Mouse (Mus musculus) cerebellum, adult 8-10 months (tissue): ENCODE data around the gene Madcam1.

ENCODE experiments used
- DNase-seq: peaks from one replicate; pipeline ENCODE4 v3.0.0; 2022

Gene Madcam1

DNA sequence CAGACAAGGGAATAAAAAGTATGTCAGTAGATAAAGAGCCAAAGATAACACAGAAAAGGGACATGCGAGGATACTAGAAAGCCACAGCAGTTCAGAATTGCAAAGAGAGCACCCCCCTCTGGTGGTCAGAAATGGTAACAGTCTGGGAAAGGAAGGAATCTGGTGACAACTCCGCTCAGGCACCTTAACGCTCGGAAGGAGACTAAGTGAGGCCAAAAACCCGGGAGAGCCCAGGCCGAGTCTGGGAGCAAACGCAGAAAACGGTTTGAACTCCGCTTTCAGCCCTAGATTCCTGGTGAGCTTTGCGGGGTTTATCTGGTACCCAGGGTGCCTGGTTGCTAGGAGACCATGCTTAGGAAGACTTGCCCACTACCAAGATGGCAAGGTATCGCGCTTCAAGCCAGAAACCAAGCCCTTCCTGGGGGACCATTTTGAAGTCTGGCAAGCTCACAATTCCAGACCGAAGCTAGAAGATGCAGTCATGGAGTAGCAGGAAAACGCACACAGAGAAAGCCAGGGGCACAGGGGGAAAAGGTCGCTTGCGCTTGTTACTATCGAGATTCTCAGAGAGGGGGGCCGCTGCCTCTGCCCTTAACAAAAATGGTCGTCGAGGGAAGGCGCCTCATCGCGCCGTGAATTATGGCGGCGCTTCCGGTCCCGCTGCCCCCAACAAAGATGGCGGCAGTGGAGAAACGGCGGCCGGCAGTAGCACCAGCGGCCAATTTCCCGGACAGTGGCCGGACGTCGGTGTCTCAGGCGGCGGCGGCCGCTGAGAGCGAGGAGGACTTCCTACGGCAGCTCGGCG is 4.6 kb downstream of the Madcam1 start, which contains the start of gene Tpgs1:
Gene Tpgs1, plus strand, starts transcription at position 599 of the 805 bp plus-strand sequence.
- peak; percentile 97 for DNase-seq

DNA sequence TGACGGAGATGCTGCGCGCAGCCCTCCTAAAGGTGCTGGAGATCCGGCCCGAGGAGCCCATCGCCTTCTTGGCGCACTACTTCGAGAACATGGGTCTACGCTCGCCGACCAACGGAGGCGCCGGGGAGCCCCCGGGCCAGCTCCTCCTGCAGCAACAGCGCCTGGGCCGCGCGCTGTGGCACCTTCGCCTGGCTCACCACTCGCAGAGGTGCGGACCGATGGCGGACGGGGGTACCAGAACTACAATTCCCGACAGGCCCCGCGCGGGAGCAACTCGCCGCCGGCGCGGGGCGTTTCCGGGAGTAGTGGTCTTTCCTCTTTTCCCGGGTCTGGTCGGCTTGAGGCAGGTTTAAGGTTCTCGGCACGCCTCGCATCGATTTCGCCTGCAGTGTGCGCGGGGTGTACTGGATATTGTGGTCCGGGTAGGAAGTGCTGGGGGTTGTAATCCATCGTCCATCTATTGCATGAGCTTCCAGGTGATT is 5.3 kb downstream of the Madcam1 start:
- DNase-seq = peak; percentile 77

DNA sequence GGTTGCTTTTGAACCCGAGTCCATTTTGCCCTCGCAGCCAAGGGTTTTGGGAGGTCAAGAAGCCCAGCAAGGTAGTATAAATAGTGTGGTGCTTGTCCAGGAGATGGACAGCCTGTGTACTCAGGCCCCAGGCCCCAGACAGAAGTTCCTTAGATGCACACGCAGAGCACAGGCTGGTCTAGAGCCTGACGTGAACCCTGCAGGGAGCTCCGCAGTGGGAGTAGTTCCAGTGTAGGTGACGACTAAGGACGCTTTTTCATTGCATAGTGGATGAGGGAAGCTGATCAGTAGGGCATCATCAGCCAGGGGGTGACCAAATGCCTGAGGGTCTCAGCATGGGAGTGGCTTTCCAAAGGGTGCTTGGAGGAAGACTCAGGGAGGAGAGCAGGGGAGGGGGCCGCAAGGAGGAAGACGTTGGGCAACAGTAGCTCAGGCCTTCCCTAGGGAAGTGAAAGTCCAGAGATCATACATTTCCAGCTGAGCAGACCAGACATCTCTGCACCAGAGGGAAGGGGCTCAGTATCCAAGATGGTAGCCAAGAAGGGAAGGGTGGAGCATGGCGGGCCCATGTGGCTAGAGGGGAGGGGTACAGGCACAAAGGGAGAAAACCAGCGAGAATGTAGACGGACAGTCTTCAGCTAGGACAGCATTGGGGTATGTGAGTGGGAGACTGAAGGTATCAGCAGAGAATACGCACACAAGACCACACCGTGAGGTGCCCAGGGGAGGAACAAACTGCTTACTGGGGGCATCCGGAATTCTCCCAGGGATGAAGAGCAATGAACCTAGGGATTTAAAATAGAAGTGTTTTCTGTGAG is 5.9 kb downstream of the Madcam1 start:
- DNase-seq = peak; percentile 44

DNA sequence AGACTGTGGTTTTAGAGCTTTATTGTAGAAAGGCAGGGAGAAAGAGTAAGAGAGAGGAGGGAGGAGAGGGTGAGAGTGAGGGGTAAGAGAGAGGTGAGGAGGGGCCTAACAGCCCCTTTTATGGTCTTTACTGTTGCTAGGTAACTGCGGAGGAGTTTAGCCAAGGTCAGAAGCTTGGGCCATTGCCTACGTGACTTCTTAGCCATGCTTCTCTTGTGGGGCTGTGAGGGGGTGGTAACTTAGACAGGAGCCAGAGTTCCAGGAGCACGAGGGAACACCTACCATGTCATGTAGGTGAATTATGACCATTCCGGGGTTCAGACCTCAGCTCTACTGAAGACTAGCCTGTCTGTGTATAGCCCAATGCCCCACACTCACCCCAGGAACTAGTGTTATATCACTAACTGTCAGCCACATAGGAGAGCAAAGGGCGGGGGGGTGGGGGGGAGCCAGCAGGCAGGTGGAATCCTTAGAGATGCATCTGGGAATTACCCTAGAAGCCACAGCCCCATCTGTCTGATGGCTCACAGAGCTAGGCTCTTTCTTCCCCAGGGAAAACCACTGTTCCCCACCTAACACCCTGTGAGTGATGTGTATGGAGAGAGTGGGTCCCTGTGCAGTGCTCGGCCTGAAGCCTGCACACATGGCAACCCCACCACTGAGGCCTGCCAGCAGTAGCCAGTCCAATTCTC is 7.2 kb downstream of the Madcam1 start:
- peak; percentile 10 for DNase-seq

DNA sequence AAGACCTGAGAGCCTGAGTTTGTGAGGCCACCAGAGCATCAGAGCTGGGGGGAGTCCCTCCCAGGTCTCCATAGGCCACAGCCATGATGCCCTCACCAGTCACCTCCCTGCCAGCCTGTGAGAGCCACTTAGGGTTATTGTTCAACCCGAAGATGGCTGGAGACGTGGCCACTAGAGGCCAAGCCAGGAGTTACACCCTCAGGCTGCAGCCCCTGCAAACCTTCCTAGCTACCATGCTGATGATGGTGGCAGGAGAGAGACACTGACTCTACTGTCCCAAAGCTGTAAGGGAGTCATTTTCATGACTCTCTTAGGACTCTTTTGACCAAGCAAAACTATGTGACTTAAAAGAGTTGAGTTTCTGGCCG is 7.7 kb downstream of the Madcam1 start:
- peak; percentile 16 for DNase-seq

DNA sequence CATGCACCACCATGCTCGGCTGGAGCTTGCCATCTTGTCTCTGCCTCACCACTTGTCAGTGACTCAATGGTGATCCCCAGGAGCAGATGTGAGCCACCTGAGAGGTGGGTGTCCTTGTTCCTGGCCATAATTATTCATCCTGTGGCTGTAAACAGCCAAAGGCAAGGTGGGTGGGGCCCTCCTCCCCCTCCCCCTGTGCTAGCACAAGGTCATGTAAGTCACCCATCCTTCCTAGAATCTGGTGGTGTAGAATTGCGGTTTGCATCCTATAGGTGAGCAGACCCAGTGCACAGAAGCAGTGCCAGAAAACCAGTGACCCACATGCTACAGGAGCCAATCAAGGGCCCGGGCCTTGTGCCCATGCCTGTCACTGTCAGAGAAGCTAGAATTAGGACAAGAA is 8.7 kb downstream of the Madcam1 start:
- peak; percentile 19 for DNase-seq

DNA sequence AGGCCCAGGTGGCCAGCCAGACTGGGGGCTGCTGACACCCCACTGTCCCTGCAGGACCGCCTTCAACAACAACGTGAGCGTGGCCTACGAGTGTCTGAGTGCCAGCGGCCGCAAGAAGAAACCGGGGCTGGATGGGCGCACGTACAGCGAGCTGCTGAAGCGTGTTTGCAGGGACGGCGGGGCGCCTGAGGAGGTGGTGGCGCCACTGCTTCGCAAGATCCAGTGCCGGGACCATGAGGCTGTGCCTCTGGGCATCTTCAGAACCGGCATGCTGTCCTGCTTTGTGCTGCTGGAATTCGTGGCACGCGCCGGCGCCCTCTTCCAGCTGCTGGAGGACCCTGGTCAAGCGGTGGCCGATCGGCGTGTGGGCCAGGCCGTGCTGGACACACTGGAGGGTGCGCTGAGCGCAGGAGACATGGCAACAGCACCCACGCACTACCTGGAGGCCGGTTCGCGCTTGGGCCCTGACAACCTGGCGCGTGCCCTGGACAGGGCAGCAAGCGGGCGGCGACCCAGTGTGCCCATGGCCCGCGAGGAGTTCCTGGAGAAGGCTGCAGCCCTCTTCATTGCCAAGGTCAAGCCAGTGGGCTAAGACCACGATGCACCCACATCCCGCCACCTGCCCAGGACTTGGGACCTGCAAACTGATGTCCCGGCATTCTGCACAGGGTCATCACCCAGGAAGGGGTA is 11.1 kb downstream of the Madcam1 start:
- DNase-seq = no peak

DNA sequence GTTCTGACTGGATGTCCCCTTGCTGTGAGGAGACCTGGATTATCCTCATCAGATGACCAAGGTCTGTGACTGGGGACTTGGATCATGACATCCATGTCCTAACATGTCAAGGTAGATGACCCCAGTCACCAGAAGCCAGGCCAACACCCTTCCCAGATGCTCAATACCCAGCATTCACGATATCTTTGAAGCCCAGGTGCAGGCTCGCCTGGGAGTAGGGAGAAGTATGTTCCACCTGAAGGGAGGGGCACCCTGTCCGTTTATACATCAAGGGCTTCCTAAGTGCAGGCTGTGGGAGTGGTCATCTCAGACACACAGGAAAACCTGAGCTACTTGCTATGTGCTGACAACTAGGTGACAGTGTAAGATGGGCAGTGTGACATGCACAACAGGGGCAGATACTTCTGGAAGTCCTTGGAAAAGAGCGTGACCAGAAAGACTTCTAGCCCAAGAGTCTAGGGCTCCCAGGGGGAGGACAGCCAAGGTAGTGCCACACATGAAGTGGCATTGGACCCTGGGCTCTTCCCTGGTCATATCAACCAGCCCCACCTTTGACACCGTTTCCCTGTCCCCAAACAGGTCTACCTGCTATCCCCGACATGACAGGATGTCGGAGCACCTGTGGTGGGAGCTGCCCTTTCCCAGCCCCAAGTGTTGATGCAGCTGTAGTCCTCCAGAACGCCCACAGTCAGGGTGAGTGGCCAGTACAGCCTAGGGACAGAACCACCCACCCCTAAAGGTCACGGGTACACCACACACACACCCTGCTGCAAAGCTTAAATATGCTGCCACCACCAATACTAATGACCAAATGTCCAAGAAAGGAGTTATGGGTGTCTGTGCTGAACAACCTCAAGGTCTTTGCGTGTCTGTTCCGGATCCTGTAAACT is 16.5 kb downstream of the Madcam1 start:
- DNase-seq = peak; percentile 62

DNA sequence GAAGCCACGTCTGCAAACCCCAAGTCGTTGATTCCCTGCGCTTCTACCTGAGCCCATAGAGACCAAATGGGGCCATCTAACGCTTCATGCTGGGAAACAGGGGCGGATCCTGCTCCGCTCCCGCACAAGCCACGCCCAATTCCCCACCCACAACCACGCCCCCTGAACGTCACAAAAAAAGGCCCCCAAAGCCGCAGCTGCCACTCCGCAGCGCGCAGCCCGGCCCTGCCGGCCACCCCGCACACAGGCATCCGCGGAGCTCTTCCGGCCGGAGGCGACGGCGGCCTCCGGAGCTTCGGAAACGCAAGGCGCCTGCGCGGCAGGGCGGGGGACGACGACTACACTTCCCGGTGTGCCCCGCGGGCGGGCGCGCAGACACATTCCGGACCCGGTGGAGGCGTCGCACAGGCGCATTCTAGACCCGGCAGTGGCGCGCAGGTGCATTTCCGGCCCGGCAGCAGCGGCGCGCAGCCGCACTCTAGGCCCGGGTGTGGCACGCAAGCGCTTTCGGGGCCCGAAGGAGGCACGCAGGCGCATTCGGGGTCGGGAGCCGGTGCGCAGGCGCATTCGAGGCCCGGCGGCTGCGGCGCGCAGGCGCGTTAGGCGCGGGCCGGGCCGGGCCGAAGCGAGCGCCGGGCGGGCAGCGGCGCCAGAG is 17.4 kb downstream of the Madcam1 start, which contains the start of gene Cdc34:
Gene Cdc34, plus strand, starts transcription at position 605 of the 655 bp plus-strand sequence.
- peak; percentile 99 for DNase-seq

DNA sequence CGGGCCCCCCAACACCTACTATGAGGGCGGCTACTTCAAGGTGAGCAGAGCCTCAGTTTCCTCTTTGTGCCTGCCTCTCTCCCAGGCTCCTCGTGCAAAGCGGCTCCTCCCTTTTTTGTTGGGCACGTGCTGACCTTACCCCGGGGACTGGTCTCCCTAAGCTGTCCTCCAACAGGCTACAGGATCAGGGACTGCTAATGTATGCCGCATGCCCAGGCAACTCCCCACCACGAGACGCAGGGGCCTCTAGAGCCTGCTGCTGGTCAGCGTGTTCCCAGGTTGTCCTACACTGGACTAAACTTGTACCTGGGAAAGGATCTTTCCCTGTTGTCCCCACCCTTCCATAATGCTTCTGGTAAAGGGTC is 18.2 kb downstream of the Madcam1 start:
- no peak for DNase-seq

DNA sequence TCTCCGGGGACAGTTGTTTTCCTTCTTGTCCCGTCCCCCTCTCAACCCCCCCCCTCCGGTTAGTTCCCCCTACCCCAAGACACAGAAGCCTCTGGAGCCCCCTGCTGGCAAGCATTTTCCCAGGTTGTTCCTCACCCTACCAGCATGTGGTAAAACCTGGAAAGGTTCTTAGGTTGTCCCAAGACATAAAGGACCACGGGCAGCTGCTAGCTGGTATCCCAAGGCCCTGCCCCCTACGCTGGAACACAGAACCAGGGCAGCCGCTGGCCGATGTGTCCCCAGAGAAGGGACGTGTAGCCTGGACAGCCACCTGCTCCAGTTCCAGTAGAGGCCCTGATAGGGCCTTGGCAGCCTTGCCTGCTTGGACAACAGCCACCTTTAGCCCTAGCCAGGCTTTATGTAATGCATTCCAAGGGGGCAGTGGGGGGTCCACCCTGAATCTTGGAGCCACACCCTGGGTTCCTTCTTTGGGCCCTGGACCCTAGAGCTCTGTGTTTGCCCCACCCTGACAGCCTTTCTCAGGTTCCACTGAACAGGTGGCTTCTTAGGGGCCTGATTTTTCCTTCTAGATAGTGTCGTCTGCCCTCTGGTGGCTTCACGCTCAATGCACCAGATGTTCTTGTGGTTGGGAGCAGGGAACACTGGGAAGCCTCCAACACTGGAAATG is 18.7 kb downstream of the Madcam1 start:
- no peak for DNase-seq

DNA sequence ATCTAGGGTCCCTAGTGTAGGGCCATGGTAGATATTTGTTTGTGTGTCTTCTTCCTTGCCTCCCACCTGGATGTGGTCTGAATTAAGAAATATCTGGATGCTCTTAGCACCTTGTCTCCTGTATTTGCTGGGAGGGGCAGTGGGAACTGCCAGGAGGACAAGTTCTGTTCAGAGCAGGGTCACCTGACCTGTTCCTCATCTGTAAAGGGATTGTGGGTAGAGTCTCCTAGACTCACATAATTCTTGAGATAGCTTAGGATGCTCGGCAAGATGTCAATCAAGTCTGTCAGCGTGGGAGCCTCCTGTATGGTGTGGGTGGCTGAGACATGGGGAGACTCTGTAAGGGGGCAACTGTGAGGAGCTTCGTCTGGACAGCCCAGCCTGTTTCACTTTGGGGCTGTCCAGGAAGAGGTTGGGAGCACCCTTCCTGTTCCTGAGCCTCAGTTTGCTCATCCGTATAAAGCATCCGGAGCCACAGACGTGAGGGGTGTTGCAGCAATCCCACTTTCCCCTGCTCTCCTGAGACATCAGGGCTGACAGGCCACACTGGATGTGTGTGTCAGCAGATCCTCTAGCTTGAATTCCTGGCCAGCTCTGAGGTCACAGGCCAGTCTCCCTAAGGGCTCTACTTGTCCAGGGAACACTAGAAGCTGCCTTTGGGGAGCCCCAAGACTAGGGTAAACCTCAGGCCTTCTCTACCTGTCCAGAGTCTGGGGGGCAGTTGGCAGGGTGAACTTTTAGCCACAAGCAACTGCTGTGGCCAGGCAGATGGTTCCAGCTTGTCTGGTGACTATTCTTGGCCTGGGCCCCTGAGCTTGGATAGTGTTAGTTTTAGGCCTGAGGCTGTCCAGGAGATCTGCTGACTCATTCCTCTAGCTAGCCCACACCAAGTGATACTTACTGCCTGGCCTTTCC is 19.6 kb downstream of the Madcam1 start:
- DNase-seq = no peak

DNA sequence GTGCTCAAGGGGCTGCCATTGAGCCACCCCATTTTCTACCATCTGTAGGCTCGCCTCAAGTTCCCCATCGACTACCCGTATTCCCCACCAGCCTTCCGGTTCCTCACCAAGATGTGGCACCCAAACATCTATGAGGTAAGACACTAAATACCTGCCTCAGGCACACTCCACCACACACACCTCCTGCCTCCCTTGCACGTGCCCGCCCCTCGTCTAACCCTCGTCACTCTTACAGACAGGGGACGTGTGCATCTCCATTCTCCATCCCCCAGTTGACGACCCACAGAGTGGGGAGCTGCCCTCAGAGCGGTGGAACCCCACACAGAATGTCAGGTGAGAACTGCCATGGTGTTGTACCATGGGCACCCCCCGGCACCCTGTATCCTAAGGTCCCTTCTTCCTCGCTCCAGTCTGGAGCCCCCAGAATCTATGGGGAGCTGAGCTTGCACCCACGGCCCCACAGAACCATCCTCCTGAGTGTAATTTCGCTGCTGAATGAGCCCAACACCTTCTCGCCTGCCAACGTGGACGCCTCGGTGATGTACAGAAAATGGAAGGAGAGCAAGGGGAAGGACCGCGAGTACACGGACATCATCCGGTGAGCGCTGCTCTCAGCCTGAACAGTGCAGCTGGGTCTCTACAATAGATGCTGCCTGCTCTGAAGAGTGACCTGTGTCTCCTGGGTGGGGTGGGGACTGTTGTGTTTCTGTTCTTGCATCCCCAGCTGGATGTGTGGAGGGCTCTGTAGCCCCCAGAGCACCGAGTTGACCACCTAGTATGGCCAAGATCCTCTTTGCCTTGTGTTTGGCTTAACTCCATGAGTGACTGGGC is 20.6 kb downstream of the Madcam1 start:
- DNase-seq = no peak

DNA sequence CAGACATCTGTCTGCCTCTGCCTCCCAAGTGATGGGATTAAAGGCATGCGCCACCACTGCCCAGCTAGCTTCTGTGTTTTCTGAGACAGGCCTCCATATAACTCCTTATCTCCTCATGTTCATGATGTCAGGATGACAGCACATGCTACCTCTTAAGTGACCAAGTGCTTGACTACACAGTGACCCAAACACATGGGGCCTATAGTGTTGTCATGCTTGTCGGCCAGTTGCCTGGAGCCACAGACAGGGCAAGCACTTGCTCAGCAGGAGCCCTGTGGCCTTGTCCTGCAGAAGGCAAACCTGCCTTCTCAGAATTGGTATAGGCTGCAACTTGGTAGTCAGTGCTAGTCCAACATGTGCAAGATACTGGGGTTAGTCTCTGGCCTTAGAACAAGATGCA is 21.9 kb downstream of the Madcam1 start:
- no peak for DNase-seq

DNA sequence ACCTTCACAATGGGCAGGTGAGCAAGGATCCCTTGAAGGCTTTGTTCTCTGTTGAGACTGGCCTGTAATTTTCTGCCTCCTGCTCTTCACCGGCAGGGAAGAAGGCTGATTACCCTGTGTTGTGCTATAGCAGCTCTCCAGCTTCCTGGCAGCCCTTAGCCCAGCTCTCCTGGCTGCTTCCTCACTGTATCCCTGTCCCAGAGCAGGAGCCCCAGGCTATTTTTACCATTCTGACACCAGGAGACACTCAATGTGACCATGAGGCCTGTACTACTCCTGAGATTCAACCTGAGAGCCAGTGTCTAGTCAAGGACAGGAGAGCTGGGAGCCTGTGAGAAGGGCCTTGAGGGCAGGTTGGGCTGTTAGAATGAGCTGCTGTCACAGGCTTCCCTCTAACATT is 22.3 kb downstream of the Madcam1 start:
- DNase-seq = no peak

DNA sequence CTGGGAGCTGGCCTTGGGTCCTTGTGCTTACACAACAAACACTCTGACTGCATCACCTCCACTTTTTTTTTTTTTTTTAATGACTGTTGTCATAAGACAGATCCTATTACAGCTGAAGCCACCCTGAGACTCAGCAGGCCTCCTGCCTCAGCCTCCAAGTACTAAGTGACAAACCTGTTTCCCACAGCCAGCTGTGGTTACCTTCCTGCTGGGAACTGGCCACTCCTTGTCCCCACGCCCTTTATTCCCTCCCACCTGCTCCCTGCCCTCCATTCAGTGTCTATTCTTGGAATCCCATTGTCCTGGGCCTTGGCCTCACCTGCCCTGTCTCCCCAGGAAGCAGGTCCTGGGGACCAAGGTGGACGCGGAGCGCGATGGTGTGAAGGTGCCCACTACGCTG is 23.2 kb downstream of the Madcam1 start:
- DNase-seq = no peak

DNA sequence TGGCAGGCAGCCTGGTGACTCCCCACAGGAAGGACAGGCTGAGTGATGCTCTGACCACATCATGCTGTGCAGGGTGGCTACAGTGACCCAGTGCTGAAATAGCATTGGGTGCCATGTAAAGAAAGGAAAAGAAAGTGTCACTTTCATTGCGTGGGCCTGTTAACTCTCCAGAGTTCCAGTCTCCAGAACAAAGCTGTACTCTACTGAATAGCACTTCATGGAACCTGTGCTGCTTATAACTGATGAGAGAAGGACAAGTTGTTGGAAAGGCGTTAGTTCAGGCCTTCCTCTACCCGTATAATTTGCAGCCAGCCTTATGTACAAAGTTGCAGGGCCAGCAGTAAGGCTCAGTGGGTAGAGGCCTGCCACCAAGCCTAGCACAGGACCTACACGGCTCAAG is 24.4 kb downstream of the Madcam1 start, which contains the start of gene Gzmm:
Gene Gzmm, plus strand, starts transcription at position 301 of the 400 bp plus-strand sequence.
- no peak for DNase-seq

DNA sequence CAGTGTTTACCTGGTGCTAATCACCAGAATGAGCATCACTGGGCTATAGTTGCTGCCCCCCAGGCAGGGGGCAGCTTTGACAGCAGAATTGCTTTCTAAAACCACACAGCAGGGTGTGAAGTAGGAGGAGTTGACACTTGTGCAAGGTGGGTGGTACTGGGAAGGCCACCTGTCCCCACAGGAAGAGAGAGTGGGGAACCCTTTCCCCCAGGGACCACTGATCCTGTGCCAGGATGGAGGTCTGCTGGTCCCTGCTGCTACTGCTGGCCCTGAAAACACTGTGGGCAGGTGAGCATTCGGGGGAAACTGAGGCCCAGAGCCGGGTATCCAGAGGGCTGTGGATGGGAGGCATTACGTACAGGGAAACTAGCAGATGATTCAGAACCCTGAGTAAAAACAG is 24.8 kb downstream of the Madcam1 start:
- no peak for DNase-seq
